Mouse (Mus musculus) heart, postnatal 25 days (tissue): Measurements from ENCODE around the gene Cul4b. TPM values are rescaled to one million over a fixed set of nuclear protein-coding genes. Genes with fewer than 3 reads are reported as not detected.

Source experiments
- total RNA-seq, 2 experiments: library from RNA; stranded (reverse); gene quantifications; 2 replicates each; pipeline ENCODE4 v1.2.3; 2021

Gene Cul4b
- total RNA-seq, 2 experiments from 2014 or later = 13.1 to 13.3 TPM

Other genes with a start within 250 kb of the Cul4b start
- gene Lamp2, start 119.7 kb downstream of the Cul4b start, total RNA-seq = 100 to 1,000 TPM; 124 to 133 TPM
- 10 to 100 TPM; 40.4 to 44.3 TPM for gene Mcts1, start 24.4 kb upstream of the Cul4b start, total RNA-seq
- 10 to 100 TPM; 11.9 to 12.5 TPM for gene C1galt1c1, start 58.9 kb upstream of the Cul4b start, total RNA-seq
- gene 6030498E09Rik, start 196.5 kb upstream of the Cul4b start, total RNA-seq = not detected